Mouse (Mus musculus): ENCODE data around the gene Osbpl6.

Gene Osbpl6

GRCm38 (mm10) chr2:76421411-76421924 is 15.2 kb downstream of the Osbpl6 start:
- DNase-seq (ENCODE audit: low spot score), result no peak

GRCm38 (mm10) chr2:76426816-76427215 is 20.5 kb downstream of the Osbpl6 start:
- DNase-seq (ENCODE audit: low spot score), result no peak

GRCm38 (mm10) chr2:76429318-76429717 is 23.0 kb downstream of the Osbpl6 start:
- no peak for DNase-seq (ENCODE audit: low spot score)

- DNase-seq (ENCODE audit: low spot score), result no peak
Observed at GRCm38 (mm10) chr2:76429855-76430254, 23.5 kb downstream of the Osbpl6 start.

DNA sequence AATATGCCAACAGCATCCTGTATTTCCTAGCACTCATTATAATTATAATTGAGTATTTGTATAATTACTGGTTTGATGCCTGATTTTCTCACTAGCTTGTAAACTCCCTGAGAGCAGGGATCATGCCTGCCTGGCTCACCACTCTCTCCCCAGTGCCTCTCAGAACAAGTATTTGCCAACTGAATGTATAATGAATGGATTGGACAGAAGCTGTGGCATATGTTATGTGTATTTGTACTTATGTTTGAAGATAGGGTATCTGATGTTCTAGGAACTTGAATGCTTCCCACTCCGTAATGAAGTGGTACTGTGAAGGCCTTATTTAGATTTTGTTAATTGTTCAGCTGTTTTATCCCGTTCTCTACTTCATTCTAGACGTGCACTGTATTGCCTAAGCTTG is 24.2 kb downstream of the Osbpl6 start:
- peak; percentile 31 for DNase-seq (ENCODE audit: low spot score)

GRCm38 (mm10) chr2:76434224-76434623 is 27.9 kb downstream of the Osbpl6 start:
- DNase-seq (ENCODE audit: low spot score), result no peak

- DNase-seq (ENCODE audit: low spot score), result no peak
Observed at GRCm38 (mm10) chr2:76435667-76436239, 29.4 kb downstream of the Osbpl6 start.

GRCm38 (mm10) chr2:76437372-76437771 is 31.1 kb downstream of the Osbpl6 start:
- DNase-seq (ENCODE audit: low spot score), result no peak

GRCm38 (mm10) chr2:76439540-76439939 is 33.2 kb downstream of the Osbpl6 start:
- DNase-seq (ENCODE audit: low spot score), result no peak

DNA sequence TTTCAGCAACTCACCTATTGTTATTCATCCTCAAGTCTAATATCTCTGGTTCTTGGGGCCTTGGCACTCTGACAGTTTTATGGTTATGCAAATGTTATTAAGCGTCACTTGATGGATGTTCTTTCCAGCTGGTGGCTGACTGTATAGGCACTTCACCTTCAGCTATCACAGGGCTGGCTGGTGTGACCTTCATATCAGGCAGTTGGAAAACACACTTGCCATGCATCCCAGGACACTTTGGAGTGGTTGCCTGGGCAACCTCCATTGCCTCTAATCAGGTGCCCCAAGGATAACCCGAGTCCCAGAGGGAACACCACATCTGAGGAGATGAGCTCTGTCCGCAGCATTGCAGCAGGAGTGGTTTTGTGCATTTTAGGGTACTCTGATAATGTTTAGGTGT is 35.8 kb downstream of the Osbpl6 start:
- no peak for DNase-seq (ENCODE audit: low spot score)

DNA sequence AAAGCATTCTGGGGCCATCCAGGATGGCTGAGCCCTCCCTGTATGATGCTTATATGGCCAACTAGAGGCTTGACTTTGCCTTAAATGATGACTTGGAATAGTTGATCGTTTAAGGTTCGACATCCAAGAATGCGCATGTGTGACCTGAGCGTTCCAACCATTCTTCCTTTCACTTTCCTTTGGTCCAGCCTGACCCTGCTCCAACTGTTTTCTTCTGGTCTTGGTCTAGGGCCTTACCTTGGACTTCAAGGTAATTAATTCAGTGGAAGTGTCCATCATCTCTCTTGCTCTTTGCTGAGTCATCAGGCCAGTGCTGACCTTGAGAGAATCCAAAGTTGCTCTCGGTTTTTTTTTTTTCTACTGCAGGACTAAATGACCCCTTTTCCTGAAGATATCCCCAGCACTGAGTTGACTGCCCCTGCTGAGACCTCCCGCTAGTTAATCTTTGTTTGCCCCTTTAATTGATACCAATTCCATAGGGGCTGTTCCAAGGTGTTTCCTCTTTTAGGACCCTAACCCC is 43.6 kb downstream of the Osbpl6 start:
- no peak for DNase-seq (ENCODE audit: low spot score)

GRCm38 (mm10) chr2:76466723-76467122 is 60.4 kb downstream of the Osbpl6 start:
- no peak for DNase-seq (ENCODE audit: low spot score)

DNA sequence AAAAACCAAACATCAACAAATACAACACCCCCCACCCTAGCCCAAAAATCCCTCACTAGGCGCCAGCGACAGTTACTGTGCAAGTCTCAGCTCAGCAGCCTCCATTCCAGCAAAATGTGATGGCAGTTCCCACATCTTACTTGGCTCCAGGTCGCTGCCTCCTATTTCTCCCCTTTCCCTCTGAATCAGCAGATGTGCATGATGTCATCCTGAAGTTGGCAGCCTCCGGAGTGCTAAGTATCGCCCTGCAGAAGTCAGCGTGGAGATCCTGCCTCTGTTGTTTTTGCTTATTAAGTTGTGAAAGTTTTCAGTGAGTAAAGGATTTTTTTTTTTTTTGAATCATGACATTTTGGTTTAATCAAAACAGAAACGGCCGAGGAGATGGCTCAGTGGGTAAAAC is 61.9 kb downstream of the Osbpl6 start:
- no peak for DNase-seq (ENCODE audit: low spot score)

DNA sequence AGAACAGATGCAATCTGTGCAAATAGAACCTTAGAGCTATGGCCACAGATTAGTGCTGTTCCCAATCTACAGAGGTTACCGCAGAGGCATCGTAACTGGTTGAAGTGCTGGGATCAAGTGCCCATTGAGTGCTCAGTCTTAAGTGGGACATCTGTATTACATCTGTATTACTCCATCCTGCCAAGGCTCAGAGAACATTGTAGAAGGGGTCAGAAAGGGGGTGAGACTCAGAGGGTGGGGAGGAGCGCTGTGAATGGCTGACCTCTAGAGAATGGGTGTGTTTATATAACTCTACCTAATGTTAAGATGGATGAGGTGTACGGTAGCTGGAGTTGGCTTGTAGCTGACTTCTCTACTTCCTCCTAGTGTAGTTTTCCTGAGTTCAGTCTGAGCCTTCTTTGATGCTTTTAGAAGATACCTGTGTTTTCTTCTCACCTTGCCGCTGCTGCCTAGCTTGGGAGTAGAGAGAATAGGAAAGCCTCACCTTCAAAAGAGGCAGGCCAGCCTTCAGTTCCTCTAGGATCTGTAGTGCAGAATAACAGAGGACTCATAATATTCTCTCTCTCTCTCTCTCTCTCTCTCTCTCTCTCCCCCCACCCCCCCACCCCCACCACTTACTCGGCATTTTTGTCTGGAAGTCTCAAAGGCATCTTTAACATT is 62.9 kb downstream of the Osbpl6 start:
- DNase-seq (ENCODE audit: low spot score), result no peak

DNA sequence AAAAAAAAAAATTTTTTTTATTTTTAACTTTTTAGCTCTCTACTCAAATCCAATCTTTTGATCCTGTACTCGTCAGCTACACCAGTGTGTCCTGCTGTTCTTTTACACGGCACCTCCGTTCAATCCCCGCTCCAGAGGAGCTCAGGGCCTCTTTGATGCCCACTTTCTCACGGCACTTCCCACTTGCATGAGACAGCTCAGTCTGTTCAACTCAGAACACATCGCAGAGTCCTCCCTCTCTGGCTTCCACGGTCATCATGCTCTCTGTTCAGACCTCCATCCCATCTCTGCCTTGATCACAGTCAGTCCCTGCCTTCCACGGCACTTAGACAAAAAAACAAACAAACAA is 63.4 kb downstream of the Osbpl6 start:
- DNase-seq (ENCODE audit: low spot score), result no peak

- DNase-seq (ENCODE audit: low spot score), result no peak
Observed at GRCm38 (mm10) chr2:76470391-76470790, 64.1 kb downstream of the Osbpl6 start.

DNA sequence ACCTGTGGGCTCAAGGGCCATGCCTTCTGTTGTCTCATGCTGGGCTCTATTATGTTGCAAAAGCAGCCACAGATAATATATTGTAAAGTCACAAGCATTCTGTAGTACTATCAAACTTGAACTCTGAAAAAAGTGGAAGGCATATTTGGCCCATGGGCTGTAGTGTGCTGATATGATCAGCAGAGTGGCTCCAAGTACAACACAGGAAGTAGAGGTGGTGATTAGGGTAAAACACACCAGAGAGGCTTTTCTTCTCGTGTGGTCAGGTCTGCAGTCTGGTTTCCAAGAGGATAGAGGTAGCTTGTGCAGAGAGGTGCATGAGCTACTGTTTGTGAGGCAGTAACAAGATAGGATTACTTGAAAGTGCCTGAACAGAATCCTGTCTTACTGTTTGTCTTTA is 69.5 kb downstream of the Osbpl6 start:
- no peak for DNase-seq (ENCODE audit: low spot score)

- DNase-seq (ENCODE audit: low spot score), result no peak
Observed at GRCm38 (mm10) chr2:76488764-76489163, 82.5 kb downstream of the Osbpl6 start.

- no peak for DNase-seq (ENCODE audit: low spot score)
Observed at GRCm38 (mm10) chr2:76490198-76490597, 83.9 kb downstream of the Osbpl6 start.

- DNase-seq (ENCODE audit: low spot score), result no peak
Observed at GRCm38 (mm10) chr2:76491371-76491770, 85.1 kb downstream of the Osbpl6 start.

- no peak for DNase-seq (ENCODE audit: low spot score)
Observed at GRCm38 (mm10) chr2:76492224-76492623, 85.9 kb downstream of the Osbpl6 start.

DNA sequence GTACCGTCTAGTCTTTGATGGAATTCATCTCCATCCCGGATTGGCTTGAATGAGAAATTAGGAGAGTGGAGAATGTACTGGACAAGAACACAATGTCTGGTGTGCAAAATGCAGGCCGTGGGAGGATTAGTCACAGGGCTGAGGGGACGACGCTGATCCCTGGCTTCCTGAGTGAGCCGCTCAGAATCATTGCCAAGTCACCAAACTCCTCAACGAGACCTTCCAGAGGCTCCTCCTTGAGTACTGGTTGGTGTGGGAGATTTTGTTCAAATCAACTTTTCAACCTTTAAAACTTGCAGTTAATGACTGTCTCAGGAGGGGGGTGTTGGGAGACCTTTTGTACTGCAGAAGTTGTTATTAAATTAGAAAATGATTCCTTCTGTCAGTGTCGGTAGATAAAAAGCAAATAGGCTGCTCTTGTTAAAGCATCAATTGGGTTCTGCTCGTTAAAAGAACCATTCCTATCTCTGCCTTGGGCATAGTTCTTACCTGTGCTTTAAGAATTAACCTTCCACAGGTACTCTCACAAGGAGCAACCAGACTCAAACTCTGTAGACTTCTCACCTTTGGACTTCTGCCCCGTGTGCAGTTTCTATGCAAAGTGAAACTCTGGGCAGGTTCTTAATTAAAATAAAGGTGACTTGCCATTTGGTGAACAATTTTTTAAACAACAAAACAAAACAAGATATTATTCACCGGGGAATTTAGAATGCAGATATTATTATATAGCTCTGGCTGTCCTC is 89.9 kb downstream of the Osbpl6 start:
- no peak for DNase-seq (ENCODE audit: low spot score)

GRCm38 (mm10) chr2:76496749-76497140 is 90.4 kb downstream of the Osbpl6 start:
- no peak for DNase-seq (ENCODE audit: low spot score)
